ENCODE assay signal across 1 mouse cellular context in genomic region chr11:102879558-102879957, GRCm38 (mm10).
TF ChIP-seq lines count a peak whose summit lies in the region.

No protein-coding gene starts in this region.

TF ChIP-seq in MEL, 35 proteins besides CTCF, POLR2A, EP300 and RAD21 (continued from another document):
- TF ChIP-seq UBTF (IDR thresholded peaks at IDR 0.05; ENCODE audit: borderline replicate concordance, insufficient read depth, low read depth, low read length) (no peak), BHLHE40 (IDR thresholded peaks at IDR 0.05; ENCODE audit: borderline replicate concordance, low read depth, low read length) (no peak), USF2 (IDR thresholded peaks at IDR 0.05; ENCODE audit: borderline replicate concordance in 1 of 2, insufficient read depth in 1 of 2, low read depth in 1 of 2, low read length in 2 of 2) (no peak), ETS1 (IDR thresholded peaks at IDR 0.05; ENCODE audit: low read depth, low read length) (no peak), POLR2AphosphoS5 (IDR thresholded peaks at IDR 0.05; ENCODE audit: borderline replicate concordance, low read depth, low read length) (no peak), POLR2AphosphoS2 (IDR thresholded peaks at IDR 0.05; ENCODE audit: low read length) (no peak), JUND (IDR thresholded peaks at IDR 0.05; ENCODE audit: low read depth, low read length) (no peak), ZC3H11A (IDR thresholded peaks at IDR 0.05; ENCODE audit: low read depth, low read length) (no peak), ELF1 (IDR thresholded peaks at IDR 0.05; ENCODE audit: low read depth, low read length) (no peak), TBP (IDR thresholded peaks at IDR 0.05; ENCODE audit: low read depth, low read length) (no peak), MYC (IDR thresholded peaks at IDR 0.05; ENCODE audit: low read depth, low read length) (no peak)
